Mouse (Mus musculus) stomach, postnatal 0 days (tissue): ENCODE measurements at regions not wholly inside any gene's neighbourhood (a gene's known extent, or its start where the extent isn't known, plus 50 kb on each side); places are given as distances from the start of the nearest gene placed in this dataset.

Experiments
- CTCF ChIP-seq: IDR thresholded peaks from 2 replicates; pipeline ENCODE4 v1.5.1; 2016; ENCODE audit warnings: antibody characterized with exemption, low read depth, mild to moderate bottlenecking, moderate library complexity
- EP300 ChIP-seq: optimal IDR thresholded peaks from 2 replicates; pipeline ENCODE3; 2016; ENCODE audit warnings: antibody characterized with exemption

DNA sequence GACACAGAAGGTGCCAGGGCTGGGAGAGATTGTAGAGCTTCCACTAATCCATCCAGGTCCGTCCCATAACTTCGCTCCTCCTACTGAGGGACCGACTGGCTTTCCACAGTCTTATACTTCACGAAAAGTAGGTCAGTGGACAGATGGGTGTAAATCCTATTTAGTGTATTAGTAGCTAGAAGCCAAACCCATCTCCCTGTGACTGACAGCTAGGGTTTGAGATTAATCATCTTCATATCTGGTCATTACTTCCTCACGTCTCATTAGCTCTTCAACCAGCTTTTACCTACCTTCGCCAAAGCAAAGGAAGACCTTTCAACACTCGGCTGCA, 60.4 kb upstream of the Scaf11 start:
- no peak for TF ChIP-seq CTCF
- no peak for TF ChIP-seq EP300
